Mouse (Mus musculus) megakaryocyte, embryonic 14.5 days (primary cell): ENCODE results near the gene Smagp. TPM values are rescaled to one million over a fixed set of nuclear protein-coding genes. Genes with fewer than 3 reads are reported as not detected.
"Not testable (repeated sequence)": the region's sequence is repeated elsewhere in the genome, so short reads cannot be mapped to it uniquely, and the experiment has no call there.

ENCODE experiments used
- H3K27me3 ChIP-seq: replicated peaks from 2 replicates; pipeline ENCODE3; 2012; ENCODE audit warnings: inconsistent platforms
- H3K36me3 ChIP-seq: replicated peaks from 2 replicates; pipeline ENCODE3; 2012; ENCODE audit warnings: low read length, inconsistent platforms, mixed read lengths
- H3K4me1 ChIP-seq: 2 replicates; pipeline ENCODE4 v1.6.1; 2012; ENCODE audit warnings: inconsistent platforms
- H3K4me3 ChIP-seq: replicated peaks from 2 replicates; pipeline ENCODE3; 2012; ENCODE audit warnings: moderate library complexity, mild to moderate bottlenecking, inconsistent platforms
- H3K9me3 ChIP-seq: 2 replicates; pipeline ENCODE4 v1.6.1; 2012; ENCODE audit warnings: inconsistent platforms
- FLI1 ChIP-seq: IDR thresholded peaks from 2 replicates; pipeline ENCODE4 v1.6.1; 2012; ENCODE audit warnings: low read length, inconsistent platforms, mixed read lengths
- GATA1 ChIP-seq: IDR thresholded peaks from 3 replicates; pipeline ENCODE4 v1.6.1; 2012; ENCODE audit warnings: mixed read lengths, low read length, inconsistent platforms, borderline replicate concordance
- polyA plus RNA-seq: library from polyadenylated mRNA; stranded (reverse); fragments of >175 nt; gene quantifications from 2 replicates; pipeline ENCODE4 v1.2.3, GENCODE M21; 2012; ENCODE audit warnings: low replicate concordance; ENCODE audit not compliant: insufficient read depth

Gene Smagp
- polyA plus RNA-seq, 1 experiment: 57.2 TPM

DNA sequence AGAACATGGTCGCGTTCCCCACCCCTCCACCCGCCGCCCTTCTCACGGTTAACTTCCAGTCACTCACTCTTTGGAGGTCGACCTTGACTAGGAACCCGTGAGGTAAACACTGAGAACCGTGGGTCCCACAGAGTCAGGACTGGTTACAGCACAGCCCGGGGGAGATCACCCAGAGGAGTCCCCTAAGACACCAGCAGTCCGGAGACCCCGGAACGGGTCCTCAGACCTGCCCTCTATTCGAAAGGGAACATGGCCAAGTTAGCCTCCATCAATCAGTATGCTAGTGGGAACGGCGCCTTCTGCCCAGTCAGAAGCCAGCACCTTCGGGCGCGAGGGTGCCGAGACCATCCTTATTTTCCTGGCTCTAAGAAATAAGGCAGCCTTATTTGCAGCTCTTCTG, 20.5 kb downstream of the Smagp start:
- Histone ChIP-seq H3K4me1 (peaks cover 65% of the 10 kb centered on the region), H3K27me3 (no peaks in the 10 kb centered on the region), H3K9me3 (no peaks in the 10 kb centered on the region), H3K4me3 (peak overlapping the region; percentile 100), H3K36me3 (peaks cover 49% of the 10 kb centered on the region)
- TF ChIP-seq FLI1 (no peak), GATA1 (no peak)

DNA sequence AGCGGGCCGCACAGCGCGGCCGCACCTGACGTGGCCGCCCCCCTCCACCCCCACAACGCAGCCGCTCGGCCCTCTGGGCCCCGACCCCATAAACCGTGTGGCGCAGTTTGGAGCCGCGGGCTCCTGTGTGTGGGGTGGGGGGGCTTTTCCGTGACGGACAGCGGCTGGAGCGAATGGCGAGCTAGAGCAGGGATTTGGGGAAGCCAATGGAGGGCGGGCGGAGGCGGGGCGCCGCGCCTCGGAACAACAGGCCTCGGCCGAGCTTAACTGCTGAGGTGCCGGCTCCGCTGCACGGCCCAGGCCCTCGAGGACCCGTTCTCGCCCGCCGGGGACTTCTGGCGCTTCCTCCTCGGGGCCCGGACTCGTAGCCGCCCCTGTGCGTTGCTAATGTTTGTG, 20.9 kb downstream of the Smagp start:
- H3K4me3 ChIP-seq: peak overlapping the region; percentile 100
- H3K9me3 ChIP-seq: no peaks in the 10 kb centered on the region
- H3K4me1 ChIP-seq: peaks cover 68% of the 10 kb centered on the region
- peaks cover 45% of the 10 kb centered on the region for H3K36me3 ChIP-seq
- no peaks in the 10 kb centered on the region for H3K27me3 ChIP-seq
- no peak for TF ChIP-seq GATA1
- TF ChIP-seq FLI1: no peak

DNA sequence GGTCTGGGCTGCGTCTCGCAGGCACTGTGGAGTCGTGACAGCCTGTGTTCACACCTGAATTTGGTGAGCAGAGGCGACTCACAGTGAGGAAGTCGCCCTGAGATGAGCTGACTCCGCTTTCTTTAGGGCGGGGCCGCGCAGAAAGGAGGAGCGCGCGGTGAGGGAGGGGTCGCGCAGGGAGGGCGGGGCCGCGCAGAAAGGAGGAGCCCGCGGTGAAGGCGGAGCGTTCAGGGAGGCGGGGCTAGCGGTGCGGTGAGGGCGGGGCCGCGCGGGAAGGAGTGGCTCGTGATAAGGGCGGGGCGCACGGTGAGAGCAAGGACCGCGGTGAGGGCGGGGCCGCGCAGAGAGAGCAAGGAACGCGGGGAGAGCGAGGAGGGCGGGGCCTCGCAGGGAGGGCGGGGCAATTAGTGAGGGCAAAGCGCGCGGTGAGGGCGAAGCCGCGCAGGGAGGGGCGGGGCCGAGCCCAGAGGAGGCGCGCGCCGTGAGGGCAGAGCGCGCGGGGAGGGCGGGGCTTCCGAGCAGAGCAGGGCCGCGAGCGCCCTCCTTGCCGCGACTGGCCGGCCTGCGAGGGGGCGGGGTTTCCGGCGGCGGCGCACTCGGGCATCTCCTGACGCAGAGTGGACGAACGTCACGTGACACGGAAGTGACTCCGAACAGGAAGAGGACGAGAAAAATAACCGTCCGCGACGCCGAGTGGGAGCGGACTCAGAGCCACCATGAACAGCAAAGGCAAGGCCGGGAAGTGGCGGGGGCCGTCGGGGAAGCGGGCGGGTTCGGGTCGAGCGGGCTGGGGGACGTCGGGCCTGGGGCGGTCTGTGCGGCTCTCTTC, 21.5 kb downstream of the Smagp start, which contains the start of gene Dazap2:
Dazap2 (plus strand) TSS at position 354 of the 829 bp plus-strand sequence.
- H3K4me1 ChIP-seq: peaks cover 71% of the 10 kb centered on the region
- H3K27me3 ChIP-seq: no peaks in the 10 kb centered on the region
- no peaks in the 10 kb centered on the region for H3K9me3 ChIP-seq
- H3K36me3 ChIP-seq: peaks cover 39% of the 10 kb centered on the region
- H3K4me3 ChIP-seq: peak within 1 kb of the TSS; percentile 100
- no peak for TF ChIP-seq GATA1
- TF ChIP-seq FLI1: no peak

DNA sequence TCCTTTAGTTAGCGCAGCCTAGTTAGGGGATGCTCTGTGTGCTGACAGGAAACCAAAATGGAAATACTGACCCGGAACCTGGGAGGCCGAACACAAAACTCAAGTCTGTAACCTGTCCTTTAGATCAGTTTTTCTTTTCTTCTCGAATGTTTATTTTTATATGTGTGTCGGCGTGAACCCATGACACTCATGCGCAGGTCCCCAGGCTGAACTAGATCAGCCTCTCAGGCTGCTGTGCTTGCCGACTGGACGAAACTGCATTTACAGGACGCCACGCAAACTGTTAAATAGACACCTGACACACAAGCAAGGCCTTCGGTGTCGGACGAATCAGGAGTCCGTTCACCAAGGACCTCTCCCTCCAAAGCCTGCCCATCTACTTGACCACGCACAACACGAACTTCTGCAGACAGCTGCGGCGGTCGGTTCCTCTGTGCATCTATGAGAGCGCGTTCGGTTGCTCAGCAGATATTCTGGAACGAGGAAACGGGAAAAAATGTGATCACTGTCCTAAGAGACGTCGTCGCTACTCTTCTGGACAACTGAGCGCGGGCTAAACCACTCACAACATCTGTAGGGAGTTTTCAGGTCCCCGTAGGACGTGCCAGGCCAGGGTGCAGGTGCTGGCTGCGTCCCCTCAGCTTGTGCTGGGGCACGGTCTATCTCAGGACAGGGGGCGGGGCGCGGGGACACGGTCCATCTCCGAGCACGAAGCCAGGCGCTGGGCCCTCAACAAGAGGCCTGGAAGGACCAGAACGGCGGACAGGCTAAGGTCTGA, 22.3 kb downstream of the Smagp start:
- Histone ChIP-seq H3K4me1 (peaks cover 76% of the 10 kb centered on the region), H3K9me3 (no peaks in the 10 kb centered on the region), H3K36me3 (peaks cover 31% of the 10 kb centered on the region), H3K27me3 (peaks cover 4% of the 10 kb centered on the region), H3K4me3 (peak overlapping the region; percentile 100)
- TF ChIP-seq GATA1 (no peak), FLI1 (no peak)

DNA sequence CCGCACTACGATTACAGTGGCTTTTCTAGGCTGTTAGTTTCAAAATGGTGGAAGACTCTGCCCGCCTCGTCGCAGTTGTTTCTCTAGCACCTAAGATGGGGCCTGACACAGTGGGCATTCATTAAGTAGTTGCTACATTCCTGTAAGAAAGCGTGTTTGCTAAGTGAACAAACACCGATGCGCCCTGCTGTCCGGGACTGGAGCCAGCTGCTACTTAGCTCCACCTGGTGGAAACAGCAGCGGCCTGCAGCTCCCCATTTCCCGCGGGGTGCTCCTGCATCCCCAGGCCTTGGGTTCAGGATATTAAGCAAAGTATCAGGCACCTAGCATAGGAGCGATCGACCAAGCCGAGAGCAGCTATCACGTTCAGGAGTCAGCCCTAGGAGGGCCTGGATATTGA, 23.2 kb downstream of the Smagp start:
- H3K36me3 ChIP-seq: peaks cover 23% of the 10 kb centered on the region
- TF ChIP-seq GATA1: no peak
- TF ChIP-seq FLI1: no peak
- peaks cover 72% of the 10 kb centered on the region for H3K4me1 ChIP-seq
- H3K9me3 ChIP-seq: no peaks in the 10 kb centered on the region
- peak overlapping the region; percentile 85 for H3K4me3 ChIP-seq
- peaks cover 9% of the 10 kb centered on the region for H3K27me3 ChIP-seq

DNA sequence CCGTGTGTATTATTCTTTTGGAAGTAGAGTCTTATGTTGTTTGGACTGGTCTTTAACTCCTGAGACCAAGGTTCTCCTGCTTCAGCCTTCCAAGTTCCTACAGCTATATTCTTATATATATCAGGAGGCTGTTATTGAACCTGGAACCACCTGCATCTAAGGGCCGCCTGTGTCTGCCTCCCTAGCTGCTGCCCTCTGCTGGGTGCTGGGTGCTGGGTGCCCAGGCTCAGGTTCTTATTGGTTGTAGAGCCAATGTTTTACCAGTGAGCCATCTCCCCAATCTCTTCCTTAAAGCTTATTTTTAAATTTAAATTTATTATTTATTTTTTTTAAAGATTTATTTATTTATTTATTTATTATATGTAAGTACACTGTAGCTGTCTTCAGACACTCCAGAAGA, 24.3 kb downstream of the Smagp start:
- Histone ChIP-seq H3K4me3 (no peak overlapping the region), H3K4me1 (peaks cover 65% of the 10 kb centered on the region), H3K36me3 (peaks cover 11% of the 10 kb centered on the region), H3K9me3 (peaks cover 4% of the 10 kb centered on the region; the same call in 1 of the 2 replicates), H3K27me3 (peaks cover 10% of the 10 kb centered on the region)
- TF ChIP-seq FLI1: no peak
- no peak for TF ChIP-seq GATA1

DNA sequence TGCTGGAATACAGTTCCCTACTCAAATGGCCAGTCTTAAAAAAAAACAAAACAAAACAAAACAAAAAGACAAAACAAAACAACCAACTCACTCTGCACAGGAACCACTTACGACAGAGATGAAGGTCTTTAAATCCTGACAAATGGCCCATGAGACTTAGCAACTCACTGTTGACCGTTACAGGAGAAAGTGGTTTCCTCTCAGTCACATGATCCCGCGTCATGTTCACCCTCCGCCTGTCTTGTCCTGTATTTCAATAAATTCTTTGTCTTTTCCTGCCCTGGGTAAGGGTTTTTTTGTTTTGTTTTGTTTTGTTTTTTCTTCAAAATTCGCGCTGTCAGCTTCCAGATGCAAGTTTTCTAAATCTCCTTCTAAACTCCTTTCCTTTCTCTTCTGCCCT, 24.8 kb downstream of the Smagp start:
- TF ChIP-seq GATA1 (no peak), FLI1 (no peak)
- Histone ChIP-seq H3K9me3 (peaks cover 5% of the 10 kb centered on the region; the same call in 1 of the 2 replicates), H3K4me1 (peaks cover 61% of the 10 kb centered on the region), H3K36me3 (peaks cover 7% of the 10 kb centered on the region), H3K4me3 (no peak overlapping the region), H3K27me3 (peaks cover 10% of the 10 kb centered on the region)

DNA sequence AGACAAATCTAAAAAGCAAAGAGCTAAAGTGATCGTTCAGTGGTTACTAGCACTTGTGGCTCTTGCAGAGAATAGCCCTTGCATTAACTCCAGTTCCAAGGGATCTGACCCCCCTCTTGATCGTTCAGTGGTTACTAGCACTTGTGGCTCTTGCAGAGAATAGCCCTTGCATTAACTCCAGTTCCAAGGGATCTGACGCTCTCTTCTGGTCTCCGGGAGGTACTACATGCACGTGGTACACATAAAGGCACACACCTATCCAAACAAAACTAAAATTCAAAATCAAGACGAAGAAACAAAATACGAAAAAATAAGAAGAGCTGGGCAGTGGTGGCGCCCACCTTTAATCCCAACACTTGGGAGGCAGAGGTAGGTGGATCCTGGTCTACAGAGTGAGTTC, 30.1 kb downstream of the Smagp start:
- H3K4me3 ChIP-seq, H3K36me3 ChIP-seq: not testable (repeated sequence)
- H3K27me3 ChIP-seq: peaks cover 33% of the 10 kb centered on the region

DNA sequence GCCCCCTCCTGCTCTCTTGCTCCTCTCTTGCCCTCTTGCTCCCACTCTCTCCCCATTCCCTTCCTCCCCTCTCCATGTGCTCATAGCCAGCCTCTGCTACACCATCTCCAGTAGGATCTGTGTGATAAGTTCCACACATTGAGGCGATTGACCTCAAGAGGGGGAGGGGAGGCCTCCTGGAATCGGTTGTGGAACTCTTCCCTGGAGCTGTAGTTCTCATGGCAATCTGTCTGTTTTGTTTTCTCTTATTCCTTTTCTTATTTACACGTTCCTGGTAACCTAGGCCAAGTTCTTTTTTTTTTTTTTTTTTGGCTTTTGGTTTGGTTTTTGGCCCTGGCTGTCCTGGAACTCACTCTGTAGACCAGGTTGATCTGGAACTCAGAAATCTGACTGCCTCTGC, 35.1 kb downstream of the Smagp start:
- Histone ChIP-seq H3K4me1 (peaks cover 47% of the 10 kb centered on the region), H3K9me3 (no peaks in the 10 kb centered on the region), H3K36me3 (no peaks in the 10 kb centered on the region), H3K4me3 (peak overlapping the region; percentile 56), H3K27me3 (peaks cover 56% of the 10 kb centered on the region)
- TF ChIP-seq FLI1 (no peak), GATA1 (no peak)

More for the DNA sequence above, 30.1 kb downstream of the Smagp start:
- not testable (repeated sequence) for H3K9me3 ChIP-seq
- H3K4me1 ChIP-seq: peaks cover 48% of the 10 kb centered on the region

DNA sequence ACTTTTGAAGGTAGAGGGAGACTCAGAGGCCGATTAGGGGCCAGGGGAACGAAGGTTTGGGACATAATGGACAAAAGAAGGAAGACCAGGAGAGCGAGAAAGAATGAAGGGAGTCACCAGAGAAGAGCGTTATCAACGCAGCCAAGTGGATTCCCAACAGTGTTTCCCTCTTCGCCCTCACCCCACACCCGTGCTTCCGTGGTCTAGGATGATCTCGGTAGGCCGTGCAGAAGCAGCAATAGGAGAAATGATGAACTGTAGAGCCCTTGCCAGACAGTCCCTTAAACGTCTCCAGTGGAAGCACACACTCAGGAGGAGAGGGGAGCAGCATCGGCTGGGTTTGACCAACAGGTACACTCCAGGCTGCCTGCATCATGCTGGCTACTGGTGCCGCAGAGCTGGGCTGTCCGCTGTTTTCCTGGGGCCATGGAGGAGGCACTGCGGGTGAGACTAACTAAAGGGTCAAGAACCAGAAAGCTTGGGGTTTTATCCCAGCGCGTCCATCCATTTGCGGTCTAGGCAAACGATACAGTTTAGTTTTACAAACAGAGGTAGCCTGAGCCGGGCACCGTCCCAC, 36.0 kb downstream of the Smagp start:
- H3K4me3 ChIP-seq: peak overlapping the region; percentile 92
- no peaks in the 10 kb centered on the region for H3K9me3 ChIP-seq
- peaks cover 63% of the 10 kb centered on the region for H3K27me3 ChIP-seq
- peaks cover 46% of the 10 kb centered on the region for H3K4me1 ChIP-seq
- no peaks in the 10 kb centered on the region for H3K36me3 ChIP-seq
- TF ChIP-seq FLI1 (no peak), GATA1 (no peak)
